Mouse (Mus musculus) hindbrain, embryonic 12.5 days (tissue): ENCODE results near the gene Cyp26a1. TPM values are rescaled to one million over a fixed set of nuclear protein-coding genes. Genes with fewer than 3 reads are reported as not detected.

Experiments
- ATAC-seq: fragments of 200-750 bp; cut with Nextera tagmentation; 2 replicates; pipeline ENCODE4 v1.8.0; 2017; ENCODE audit warnings: moderate TSS enrichment; ENCODE audit not compliant: low FRiP score
- H3K27ac ChIP-seq: fragments of 300-500 bp; sonication (generic); 2 replicates; pipeline ENCODE4 v1.5.1; 2016; ENCODE audit warnings: mild to moderate bottlenecking
- H3K27me3 ChIP-seq: fragments of 300-500 bp; sonication (generic); 2 replicates; pipeline ENCODE4 v1.6.1; 2016; ENCODE audit warnings: mild to moderate bottlenecking
- H3K36me3 ChIP-seq: fragments of 300-500 bp; sonication (generic); 2 replicates; pipeline ENCODE4 v1.6.1; 2016; ENCODE audit warnings: mild to moderate bottlenecking
- H3K4me1 ChIP-seq: fragments of 300-500 bp; sonication (generic); 2 replicates; pipeline ENCODE4 v1.6.1; 2016
- H3K4me2 ChIP-seq: fragments of 300-500 bp; sonication (generic); replicated peaks from 2 replicates; pipeline ENCODE4 v1.6.1; 2016; ENCODE audit warnings: mild to moderate bottlenecking
- H3K4me3 ChIP-seq: fragments of 300-500 bp; sonication (generic); 2 replicates; pipeline ENCODE4 v1.5.1; 2016; ENCODE audit warnings: mild to moderate bottlenecking
- H3K9ac ChIP-seq: fragments of 300-500 bp; sonication (generic); 2 replicates; pipeline ENCODE4 v1.6.1; 2016; ENCODE audit warnings: mild to moderate bottlenecking, moderate library complexity
- H3K9me3 ChIP-seq: fragments of 300-500 bp; sonication (generic); replicated peaks from 2 replicates; pipeline ENCODE4 v1.6.1; 2016; ENCODE audit warnings: mild to moderate bottlenecking
- WGBS: fragments of 180-500 bp; shearing (Covaris S2); methylation state at CpG from one replicate; pipeline ENCODE4 v1.1.7; 2016; 5-methylcytosine and 5-hydroxymethylcytosine counted together
- polyA plus RNA-seq: library from polyadenylated mRNA; unstranded; fragments of >200 nt; fragmentation: Nextera tagmentation; extraction: Ambion mirVana; gene quantifications from 2 replicates; pipeline ENCODE4 v1.2.1, GENCODE M21; 2016

The Cyp26a1 gene
- polyA plus RNA-seq, 1 experiment from 2014 or later = 14.2 TPM

DNA sequence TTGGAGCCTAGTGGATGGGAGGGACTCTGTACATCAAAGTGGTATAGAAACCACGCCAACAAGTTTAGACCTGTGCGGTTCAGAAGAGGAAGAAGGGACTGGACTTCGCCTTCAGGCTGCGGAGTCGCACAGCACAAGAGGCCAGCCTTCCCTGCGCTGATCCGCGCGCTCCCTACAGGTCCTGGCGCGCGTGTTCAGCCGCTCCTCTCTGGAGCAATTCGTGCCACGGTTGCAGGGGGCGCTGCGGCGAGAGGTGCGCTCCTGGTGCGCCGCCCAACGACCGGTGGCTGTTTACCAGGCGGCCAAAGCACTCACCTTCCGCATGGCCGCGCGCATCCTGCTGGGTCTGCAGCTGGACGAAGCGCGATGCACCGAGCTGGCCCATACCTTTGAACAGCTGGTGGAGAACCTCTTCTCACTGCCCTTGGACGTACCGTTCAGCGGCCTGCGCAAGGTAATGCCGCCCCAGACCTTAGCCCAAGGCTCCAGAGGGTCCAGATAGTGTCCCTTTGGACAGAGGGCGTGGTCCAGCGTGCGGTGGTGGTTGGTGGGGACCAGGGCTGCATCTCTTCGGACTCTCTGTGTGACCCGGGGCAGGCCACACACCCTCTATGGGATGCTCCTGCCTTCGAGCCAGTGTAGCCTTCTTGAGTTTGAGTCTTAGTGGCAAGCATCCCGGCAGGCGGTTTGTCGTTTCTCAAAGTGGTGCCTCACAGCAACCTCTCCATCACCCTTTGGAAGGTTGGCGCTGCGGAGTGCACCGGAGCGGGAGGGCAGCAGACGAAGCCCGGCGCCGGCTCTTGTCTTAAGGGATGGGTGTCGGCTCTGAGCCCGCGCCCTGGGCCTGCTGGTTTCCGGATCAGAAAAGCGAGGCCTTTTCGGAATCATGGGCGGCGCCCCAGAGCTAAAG, 10.4 kb upstream of the Cyp26a1 start:
- no peak overlapping the region for H3K27ac ChIP-seq
- H3K36me3 ChIP-seq = no peaks in the 10 kb centered on the region
- H3K4me2 ChIP-seq = peak overlapping the region; percentile 26; the same call in 1 of the 2 replicates
- ATAC-seq = no peak
- H3K4me3 ChIP-seq = peak overlapping the region; percentile 11
- peaks cover 98% of the 10 kb centered on the region for H3K27me3 ChIP-seq
- H3K9ac ChIP-seq = no peak overlapping the region
- WGBS = 2% methylated on average over 62 of the region's 62 CpGs
- H3K4me1 ChIP-seq = peaks cover 16% of the 10 kb centered on the region
- no peaks in the 10 kb centered on the region for H3K9me3 ChIP-seq

DNA sequence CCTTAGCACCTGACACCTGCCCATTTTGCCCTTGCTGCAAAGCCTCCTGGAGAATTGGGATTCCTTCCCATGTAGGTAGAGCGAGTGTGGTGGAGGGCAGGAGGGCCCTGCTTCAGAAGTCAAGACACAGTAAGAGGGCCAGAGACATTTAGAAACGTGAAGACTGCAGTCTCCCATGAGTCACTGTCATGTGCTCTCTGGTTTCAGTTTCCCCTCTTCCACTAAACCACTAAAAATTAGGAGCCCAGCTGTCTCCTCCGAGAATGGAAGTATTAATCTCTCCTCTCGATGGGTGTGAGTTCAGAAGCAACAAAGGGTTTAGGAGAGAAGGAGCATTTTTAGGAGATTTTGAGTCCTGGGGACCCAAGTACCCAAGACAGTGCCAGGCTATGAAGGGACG, 8.1 kb upstream of the Cyp26a1 start:
- Histone ChIP-seq H3K4me1 (peaks cover 24% of the 10 kb centered on the region), H3K9me3 (no peaks in the 10 kb centered on the region), H3K36me3 (no peaks in the 10 kb centered on the region), H3K9ac (no peak overlapping the region), H3K27ac (no peak overlapping the region), H3K4me2 (no peak overlapping the region), H3K27me3 (peaks cover 100% of the 10 kb centered on the region), H3K4me3 (no peak overlapping the region)
- ATAC-seq = no peak
- WGBS = 37% methylated on average over 5 of the region's 5 CpGs

DNA sequence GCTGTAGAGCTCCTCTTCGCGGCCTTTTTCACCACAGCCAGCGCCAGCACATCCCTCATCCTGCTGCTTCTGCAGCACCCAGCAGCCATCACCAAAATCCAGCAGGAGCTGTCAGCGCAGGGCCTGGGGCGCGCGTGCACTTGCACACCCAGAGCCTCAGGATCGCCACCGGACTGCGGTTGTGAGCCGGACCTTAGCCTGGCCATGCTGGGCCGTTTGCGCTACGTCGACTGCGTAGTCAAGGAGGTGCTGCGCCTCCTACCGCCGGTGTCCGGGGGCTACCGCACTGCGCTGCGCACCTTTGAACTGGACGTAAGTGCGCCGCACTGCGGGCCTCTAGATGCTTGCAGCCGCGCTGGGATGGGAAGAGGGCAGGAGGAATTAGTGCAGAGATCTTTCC, 6.9 kb upstream of the Cyp26a1 start:
- no peak overlapping the region for H3K9ac ChIP-seq
- no peaks in the 10 kb centered on the region for H3K9me3 ChIP-seq
- WGBS = 2% methylated on average over 29 of the region's 29 CpGs
- H3K4me1 ChIP-seq = peaks cover 20% of the 10 kb centered on the region
- H3K36me3 ChIP-seq = no peaks in the 10 kb centered on the region
- H3K27me3 ChIP-seq = peaks cover 100% of the 10 kb centered on the region
- H3K4me3 ChIP-seq = peak overlapping the region; percentile 8; the same call in 1 of the 2 replicates
- no peak overlapping the region for H3K27ac ChIP-seq
- ATAC-seq = no peak
- peak overlapping the region; percentile 32 for H3K4me2 ChIP-seq

DNA sequence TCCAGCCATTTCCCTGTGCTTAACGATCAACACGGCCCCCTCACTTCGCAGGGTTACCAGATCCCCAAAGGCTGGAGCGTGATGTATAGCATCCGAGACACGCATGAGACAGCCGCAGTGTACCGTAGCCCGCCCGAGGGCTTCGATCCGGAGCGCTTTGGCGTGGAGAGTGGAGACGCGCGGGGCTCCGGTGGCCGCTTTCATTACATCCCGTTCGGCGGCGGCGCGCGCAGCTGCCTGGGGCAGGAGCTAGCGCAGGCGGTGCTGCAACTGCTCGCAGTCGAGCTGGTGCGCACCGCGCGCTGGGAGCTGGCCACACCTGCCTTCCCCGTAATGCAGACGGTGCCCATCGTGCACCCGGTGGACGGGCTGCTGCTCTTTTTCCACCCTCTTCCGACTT, 4.7 kb upstream of the Cyp26a1 start:
- peaks cover 100% of the 10 kb centered on the region for H3K27me3 ChIP-seq
- no peak overlapping the region for H3K27ac ChIP-seq
- no peaks in the 10 kb centered on the region for H3K36me3 ChIP-seq
- H3K4me1 ChIP-seq = peaks cover 29% of the 10 kb centered on the region
- WGBS = 2% methylated on average over 40 of the region's 40 CpGs
- H3K4me2 ChIP-seq = peak overlapping the region; percentile 57
- peak overlapping the region; percentile 34 for H3K4me3 ChIP-seq
- H3K9me3 ChIP-seq = no peaks in the 10 kb centered on the region
- H3K9ac ChIP-seq = 0 out of 2 replicates have a peak overlapping the region, but pooled peaks have one; percentile 10
- ATAC-seq = peak; percentile 78

DNA sequence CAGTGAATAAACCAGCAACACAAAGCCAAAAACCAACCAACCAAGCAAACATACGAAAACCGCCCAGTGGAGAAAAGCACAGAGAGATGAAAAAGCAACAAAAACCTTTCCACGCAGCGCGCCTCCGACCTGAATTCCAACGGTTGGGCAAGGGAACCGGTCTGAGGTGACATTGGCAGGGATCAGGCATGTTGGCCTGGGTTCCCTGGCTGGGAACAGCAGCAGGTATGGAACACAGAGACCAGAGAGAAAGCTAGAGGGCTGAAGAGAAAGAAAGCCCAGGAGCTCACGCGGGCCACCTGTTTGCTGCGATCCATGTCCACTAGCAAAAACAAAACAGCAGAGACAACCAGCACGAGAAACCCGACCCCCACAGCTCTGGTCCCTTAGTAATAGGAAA, 2.5 kb upstream of the Cyp26a1 start:
- Histone ChIP-seq H3K4me1 (peaks cover 42% of the 10 kb centered on the region), H3K27me3 (peaks cover 100% of the 10 kb centered on the region), H3K27ac (no peak overlapping the region), H3K4me3 (no peak overlapping the region), H3K36me3 (no peaks in the 10 kb centered on the region), H3K9ac (no peak overlapping the region), H3K9me3 (no peaks in the 10 kb centered on the region), H3K4me2 (no peak overlapping the region)
- no peak for ATAC-seq
- 20% methylated on average over 13 of the region's 13 CpGs for WGBS

DNA sequence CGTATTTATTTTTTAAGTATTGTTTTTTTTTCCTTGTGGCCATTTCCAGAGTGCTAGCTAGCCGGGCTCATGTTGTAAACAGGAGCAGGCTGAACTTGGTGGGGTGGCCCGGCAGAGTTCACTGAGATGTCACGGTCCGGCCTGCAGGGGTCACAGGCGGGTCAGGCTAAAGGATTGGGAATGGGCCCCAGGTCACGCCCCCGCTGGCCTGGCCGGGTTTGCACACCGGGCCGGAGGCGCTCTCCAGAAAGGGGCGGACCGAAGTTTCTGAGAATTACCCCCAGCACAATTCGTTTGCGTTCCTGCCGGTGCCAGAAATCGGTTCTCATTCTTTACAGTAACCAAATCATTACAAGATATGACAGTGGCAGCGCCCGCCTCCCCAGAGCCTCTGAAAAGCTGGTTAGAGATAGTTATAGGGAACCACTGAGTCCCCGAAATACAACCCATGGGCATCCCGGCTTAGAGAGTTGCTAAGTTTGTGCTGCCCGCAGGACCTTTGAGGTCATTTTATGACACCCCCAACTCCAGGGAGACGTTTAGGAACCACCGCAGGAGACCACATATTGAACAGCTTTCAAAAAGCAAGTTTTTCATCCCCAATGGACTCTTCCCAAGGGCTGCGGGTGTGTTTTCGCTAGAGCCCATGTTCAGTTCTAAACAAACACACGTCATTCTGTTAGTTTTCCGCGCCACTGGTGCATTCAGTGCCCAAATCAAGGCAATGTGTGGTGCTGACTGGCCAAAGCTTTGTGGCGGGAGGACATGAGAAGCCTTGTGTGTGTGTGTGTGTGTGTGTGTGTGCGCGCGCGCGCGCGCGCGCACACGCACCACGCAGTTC, 1.6 kb upstream of the Cyp26a1 start:
- 1% methylated on average over 42 of the region's 42 CpGs for WGBS
- peak overlapping the region; percentile 50 for H3K4me2 ChIP-seq

DNA sequence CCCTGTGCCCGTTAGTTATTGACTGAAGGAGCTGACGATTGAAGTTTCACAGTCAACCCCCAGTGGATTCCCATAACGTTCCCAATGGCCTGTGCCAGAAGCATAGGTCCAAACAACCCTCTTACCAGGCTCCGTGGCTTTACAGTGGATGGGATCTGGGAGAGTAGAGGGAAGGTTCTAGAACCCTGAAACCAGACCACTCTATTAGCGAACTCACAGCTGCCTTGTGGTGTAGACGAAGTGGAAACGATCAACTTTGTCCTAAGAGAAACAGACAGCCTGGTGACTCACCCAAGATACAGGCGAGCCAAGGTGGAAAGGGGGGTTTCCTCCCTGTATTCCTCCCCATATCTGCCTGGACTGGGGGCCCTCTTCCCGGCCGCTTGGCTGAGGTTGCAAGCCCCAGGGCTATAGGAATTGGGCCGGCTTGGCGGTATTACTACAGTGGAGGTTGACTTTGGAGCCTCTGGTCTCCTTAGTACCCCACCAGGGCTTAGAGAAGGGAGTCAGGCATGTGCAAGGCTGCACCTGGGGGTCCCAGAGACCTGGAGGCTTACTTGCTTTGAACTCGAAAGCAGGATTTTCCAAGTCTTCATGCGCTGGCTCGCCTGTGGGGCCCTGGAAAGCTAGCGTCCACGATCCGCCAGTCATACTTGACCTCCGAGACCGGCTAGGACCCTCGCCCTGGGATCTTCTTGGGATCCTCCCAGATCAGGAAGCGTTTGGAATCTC, 829 bp upstream of the Cyp26a1 start:
- Histone ChIP-seq H3K36me3 (no peaks in the 10 kb centered on the region), H3K27ac (no peak overlapping the region), H3K9me3 (no peaks in the 10 kb centered on the region), H3K4me3 (peak overlapping the region; percentile 28), H3K27me3 (peaks cover 98% of the 10 kb centered on the region), H3K4me1 (peaks cover 37% of the 10 kb centered on the region), H3K9ac (no peak overlapping the region), H3K4me2 (peak overlapping the region; percentile 50)
- 2% methylated on average over 22 of the region's 22 CpGs for WGBS
- ATAC-seq = no peak

More for the DNA sequence above, 1.6 kb upstream of the Cyp26a1 start:
- no peak for ATAC-seq
- H3K9me3 ChIP-seq = no peaks in the 10 kb centered on the region
- peak overlapping the region; percentile 28 for H3K4me3 ChIP-seq
- no peak overlapping the region for H3K9ac ChIP-seq
- H3K4me1 ChIP-seq = peaks cover 37% of the 10 kb centered on the region
- H3K27me3 ChIP-seq = peaks cover 100% of the 10 kb centered on the region
- no peak overlapping the region for H3K27ac ChIP-seq
- H3K36me3 ChIP-seq = no peaks in the 10 kb centered on the region

DNA sequence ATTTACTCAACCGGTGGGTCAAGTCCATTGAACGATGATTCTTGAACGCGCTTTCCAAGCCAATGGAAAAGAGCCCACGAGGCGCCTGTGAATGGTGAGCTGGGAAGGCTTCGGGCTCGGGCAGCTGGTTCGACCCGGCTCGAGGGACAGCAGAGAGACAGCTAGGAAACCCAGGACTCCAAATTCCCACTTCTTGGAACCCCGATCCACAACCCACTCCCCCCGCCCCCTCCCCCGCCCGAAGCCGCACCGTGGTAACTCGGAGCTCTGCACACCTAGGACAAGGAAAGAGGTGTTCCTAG, 312 bp upstream of the Cyp26a1 start:
- H3K4me1 ChIP-seq = peaks cover 37% of the 10 kb centered on the region
- 0% methylated on average over 18 of the region's 18 CpGs for WGBS
- ATAC-seq = no peak
- peak overlapping the region; percentile 50 for H3K4me2 ChIP-seq
- H3K4me3 ChIP-seq = peak overlapping the region; percentile 28
- no peak overlapping the region; the same call in 1 of the 2 replicates for H3K9ac ChIP-seq
- H3K27me3 ChIP-seq = peaks cover 98% of the 10 kb centered on the region
- no peak overlapping the region for H3K27ac ChIP-seq
- H3K9me3 ChIP-seq = no peaks in the 10 kb centered on the region
- H3K36me3 ChIP-seq = no peaks in the 10 kb centered on the region

DNA sequence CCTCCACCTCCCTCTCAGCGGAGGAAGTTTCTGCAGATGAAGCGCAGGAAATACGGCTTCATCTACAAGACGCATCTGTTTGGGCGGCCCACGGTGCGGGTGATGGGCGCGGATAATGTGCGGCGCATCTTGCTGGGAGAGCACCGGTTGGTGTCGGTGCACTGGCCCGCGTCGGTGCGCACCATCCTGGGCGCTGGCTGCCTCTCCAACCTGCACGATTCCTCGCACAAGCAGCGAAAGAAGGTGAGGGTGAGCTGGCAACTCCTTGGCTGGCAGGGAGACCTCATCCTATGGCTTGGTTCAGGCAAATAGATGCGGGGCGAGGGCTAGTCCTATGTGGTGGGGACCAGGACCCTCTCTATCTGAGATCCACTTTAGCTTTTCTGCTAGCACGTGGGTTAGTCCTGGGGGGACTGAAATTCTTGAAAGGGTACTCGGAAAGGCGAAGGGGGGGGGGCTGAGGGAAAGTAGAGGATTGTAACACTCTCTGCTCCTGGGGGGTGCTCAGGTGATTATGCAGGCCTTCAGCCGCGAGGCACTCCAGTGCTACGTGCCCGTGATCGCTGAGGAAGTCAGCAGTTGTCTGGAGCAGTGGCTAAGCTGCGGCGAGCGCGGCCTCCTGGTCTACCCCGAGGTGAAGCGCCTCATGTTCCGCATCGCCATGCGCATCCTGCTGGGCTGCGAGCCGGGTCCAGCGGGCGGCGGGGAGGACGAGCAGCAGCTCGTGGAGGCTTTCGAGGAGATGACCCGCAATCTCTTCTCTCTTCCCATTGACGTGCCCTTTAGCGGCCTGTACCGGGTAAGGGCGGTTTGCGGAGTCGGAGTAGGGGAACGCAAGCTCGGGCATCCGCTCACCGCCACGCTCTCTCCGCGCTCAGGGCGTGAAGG, 919 bp downstream of the Cyp26a1 start:
- Histone ChIP-seq H3K4me2 (peak overlapping the region; percentile 50), H3K27me3 (peaks cover 98% of the 10 kb centered on the region), H3K4me3 (peak overlapping the region; percentile 28), H3K9ac (peak overlapping the region; percentile 35; the same call in 1 of the 2 replicates), H3K36me3 (no peaks in the 10 kb centered on the region), H3K4me1 (peaks cover 30% of the 10 kb centered on the region), H3K9me3 (no peaks in the 10 kb centered on the region), H3K27ac (no peak overlapping the region)
- peak; percentile 44; the same call in 1 of the 2 replicates for ATAC-seq
- under 1% methylated on average over 63 of the region's 63 CpGs for WGBS

DNA sequence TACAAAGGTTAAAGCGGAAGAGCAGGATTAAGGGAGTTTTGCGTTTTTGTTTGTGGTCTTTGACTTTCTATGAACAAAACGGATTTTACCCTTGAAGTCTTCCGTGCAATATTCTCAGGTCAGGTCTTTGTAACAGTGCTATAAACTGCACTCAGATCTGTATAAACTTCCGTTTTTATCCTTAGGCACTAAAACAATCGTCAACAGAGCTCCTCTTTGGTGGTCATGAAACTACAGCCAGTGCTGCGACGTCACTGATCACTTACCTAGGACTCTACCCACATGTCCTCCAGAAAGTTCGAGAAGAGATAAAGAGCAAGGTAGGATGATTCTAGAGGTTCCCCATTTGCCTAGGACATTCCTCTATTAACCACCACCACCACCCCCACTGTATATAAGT, 2.1 kb downstream of the Cyp26a1 start:
- ATAC-seq = no peak
- Histone ChIP-seq H3K4me2 (no peak overlapping the region; the same call in 1 of the 2 replicates), H3K9ac (no peak overlapping the region), H3K9me3 (no peaks in the 10 kb centered on the region), H3K27ac (no peak overlapping the region), H3K36me3 (no peaks in the 10 kb centered on the region), H3K4me1 (peaks cover 30% of the 10 kb centered on the region), H3K27me3 (peaks cover 91% of the 10 kb centered on the region), H3K4me3 (no peak overlapping the region)
- 14% methylated on average over 9 of the region's 9 CpGs for WGBS

DNA sequence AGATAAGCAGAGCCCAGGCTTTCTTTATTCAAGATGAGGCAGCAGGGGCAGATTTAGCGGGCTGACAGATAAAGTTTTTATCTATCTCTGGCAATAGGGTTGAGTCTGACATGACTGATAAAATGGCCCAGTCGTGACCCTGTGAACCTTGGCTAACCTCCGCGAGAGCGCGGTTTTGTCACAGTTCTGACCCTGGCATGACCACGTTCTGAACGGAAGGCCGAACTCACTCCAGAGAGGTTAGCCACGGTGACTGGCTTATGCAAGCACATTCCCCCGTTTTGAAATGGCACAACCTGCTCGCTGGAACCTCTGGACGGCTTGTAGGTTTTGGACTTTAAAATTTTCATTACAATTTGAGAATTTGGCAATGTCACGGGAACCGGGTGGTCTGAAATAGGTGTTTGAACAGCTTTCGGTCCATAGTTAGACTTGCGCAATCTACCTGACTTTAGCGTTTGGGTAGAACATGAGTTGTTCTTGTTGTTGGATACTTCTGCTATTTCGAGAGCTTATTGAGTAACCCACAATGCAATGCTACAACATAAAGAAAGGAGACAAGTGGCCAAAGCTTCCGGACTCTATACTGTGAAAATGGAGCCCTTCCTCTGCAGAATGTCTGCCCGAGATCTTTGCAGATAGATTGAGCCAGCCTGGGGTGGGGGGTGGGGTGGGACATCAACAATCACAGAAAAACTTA, 4.9 kb downstream of the Cyp26a1 start:
- Histone ChIP-seq H3K9ac (no peak overlapping the region), H3K9me3 (no peaks in the 10 kb centered on the region), H3K27ac (no peak overlapping the region), H3K36me3 (no peaks in the 10 kb centered on the region), H3K4me2 (no peak overlapping the region), H3K4me1 (peaks cover 17% of the 10 kb centered on the region), H3K27me3 (peaks cover 66% of the 10 kb centered on the region), H3K4me3 (no peak overlapping the region)
- WGBS = 63% methylated on average over 21 of the region's 21 CpGs
- no peak for ATAC-seq
